Mouse (Mus musculus) frontal cortex, adult (tissue): ENCODE data around the gene Mipol1.
"Not testable (repeated sequence)": the region's sequence is repeated elsewhere in the genome, so short reads cannot be mapped to it uniquely, and the experiment has no call there.

Experiments used
- ATAC-seq: cut with Nextera tagmentation; 2 replicates; pipeline ENCODE4 v1.9.2; 2017; ENCODE audit warnings: mild to moderate bottlenecking, moderate library complexity, mixed read lengths; ENCODE audit not compliant: low TSS enrichment

Gene Mipol1

DNA sequence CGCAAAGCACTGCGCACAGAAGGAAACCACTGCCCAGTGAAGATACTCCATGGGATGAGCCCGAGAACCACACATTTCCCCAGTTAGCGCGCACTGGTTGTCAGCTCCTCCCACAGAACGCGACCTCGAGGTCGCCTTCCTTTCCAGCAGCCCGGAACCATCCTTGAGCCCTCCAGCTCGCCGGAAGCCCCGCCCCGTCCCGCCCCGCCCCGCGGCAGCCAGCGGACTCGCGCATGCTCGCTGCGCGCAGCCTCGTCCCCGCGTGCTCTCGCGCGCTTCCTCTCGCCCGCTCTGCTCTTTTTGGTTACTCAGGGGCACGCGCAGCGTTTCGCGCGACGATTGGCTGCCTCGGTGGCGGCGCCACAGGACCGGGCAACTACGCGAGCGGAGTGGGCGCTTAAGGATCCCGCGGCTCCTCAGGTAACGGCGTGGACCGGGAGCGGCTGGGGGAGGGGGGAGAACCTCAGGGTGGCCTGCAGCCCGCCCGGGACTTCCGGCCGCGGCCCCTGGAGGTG lies at the start of gene Mipol1, which contains the start of gene Prps1l3:
Mipol1 (plus strand) TSS at position 236 of the 515 bp plus-strand sequence.
Prps1l3 (plus strand) TSS at position 221 of the 515 bp plus-strand sequence.
- ATAC-seq: peak; percentile 98

DNA sequence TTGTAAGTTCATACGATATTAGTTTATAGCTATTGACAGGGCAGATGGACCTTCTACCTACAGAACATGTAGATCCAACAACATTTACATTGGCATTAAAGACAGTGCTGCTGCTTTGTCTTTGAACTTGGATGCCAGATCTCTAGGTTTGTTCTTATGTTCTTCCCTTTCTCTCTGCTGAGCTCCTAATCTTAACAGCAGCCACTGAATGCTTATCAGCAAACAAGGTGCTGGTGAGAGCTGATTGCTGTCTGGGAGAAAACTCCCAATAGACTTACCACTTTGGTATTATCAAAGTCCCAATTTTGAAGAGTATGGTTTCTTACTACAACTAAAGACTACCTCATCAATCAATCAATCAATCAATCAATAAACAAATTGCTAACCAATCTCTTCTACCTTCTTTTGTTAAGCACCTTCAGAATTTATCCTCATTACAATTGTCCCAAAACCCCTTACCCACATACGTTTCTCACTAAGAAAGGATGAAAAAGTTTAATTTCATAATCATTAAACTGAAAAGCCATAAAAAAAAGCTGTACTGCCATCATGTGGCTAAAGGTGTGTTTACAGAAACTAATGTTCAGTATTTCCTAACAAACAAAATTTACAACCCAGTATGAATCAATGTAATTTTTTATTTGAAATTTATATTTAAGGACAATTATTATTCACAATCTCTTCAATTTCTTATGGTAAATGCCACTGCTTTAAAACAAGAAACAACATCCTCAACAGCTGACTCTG lies 45.7 kb upstream of the Mipol1 start:
- no peak for ATAC-seq

DNA sequence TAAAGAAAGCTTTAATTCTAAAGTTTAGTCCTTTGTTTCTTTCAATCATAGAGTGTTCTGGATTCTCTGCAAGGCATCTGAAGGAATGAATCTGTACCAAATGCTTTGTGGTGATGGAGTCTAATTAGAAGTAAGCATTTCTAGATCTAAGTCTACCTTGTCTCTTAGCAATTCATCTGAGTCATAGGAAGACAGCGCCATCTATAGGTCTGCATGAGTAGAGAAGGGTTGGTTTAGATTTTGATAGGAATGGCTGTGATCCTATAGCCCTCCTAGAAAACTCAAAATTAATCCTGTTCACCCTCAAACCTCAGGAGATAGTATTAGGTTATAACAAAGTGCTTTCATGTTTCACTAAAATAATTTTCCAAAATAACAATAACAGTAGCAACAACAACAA lies 44.8 kb upstream of the Mipol1 start:
- no peak; the same call in 1 of the 2 replicates for ATAC-seq

GRCm38 (mm10) chr12:57186126-57186525 lies 44.1 kb upstream of the Mipol1 start:
- ATAC-seq: no peak

- ATAC-seq: no peak
Observed at GRCm38 (mm10) chr12:57187032-57187431, 43.2 kb upstream of the Mipol1 start.

GRCm38 (mm10) chr12:57194609-57195008 lies 35.6 kb upstream of the Mipol1 start:
- no peak for ATAC-seq

DNA sequence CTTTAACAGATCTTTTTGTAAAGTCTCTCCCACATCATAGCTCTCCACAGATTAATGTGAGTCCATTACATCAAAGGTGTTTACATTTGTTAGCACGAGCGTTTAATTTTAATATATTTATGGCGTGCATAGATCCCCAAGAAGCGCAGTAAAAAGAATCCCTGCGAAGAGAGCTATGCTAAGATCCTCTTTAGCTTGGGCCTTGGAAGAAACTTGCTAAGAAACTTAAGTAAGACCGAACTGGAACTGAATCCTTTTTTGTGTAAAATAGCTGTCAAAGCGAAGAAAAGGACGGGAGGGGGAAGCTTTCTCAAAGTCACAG lies 34.0 kb upstream of the Mipol1 start:
- no peak for ATAC-seq

DNA sequence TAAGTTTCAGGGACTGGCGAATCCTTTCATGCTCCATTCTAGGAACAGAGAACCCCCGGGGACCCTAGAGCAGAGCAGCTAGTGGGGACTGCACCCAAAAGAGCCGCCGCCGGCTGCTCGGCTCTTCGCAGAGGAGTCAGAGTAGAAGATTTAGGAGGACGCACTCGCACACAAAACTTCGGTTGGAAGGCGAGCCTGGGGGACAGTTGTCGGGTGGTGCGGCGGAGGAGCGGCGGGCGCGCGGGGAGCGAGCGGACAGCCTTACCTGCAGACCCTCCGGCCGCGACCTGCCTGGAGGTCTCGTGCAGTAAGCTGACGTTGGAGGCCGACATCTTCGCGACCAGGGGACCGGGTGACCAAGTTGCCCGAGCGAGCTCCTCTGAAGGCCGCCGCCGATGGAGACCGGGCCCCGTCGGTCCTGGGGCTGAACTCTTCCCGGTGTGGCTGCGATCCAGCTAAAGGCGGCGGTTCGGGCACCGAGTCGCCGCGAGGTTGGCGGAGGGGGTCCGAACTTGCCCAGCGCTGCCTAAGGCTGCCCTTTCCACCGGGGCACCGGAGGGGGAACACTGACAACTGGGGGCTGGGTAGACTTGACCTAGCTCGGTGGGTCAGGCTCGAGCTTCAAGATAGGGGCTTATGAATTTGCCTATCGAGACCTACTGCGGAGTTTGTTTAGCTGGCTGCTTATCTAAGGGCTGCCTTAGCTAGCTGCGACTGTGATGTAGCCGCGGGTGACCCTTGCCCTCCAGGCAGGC lies 33.4 kb upstream of the Mipol1 start:
- 0 out of 2 replicates have a peak, but pooled peaks have one; percentile 27 for ATAC-seq

DNA sequence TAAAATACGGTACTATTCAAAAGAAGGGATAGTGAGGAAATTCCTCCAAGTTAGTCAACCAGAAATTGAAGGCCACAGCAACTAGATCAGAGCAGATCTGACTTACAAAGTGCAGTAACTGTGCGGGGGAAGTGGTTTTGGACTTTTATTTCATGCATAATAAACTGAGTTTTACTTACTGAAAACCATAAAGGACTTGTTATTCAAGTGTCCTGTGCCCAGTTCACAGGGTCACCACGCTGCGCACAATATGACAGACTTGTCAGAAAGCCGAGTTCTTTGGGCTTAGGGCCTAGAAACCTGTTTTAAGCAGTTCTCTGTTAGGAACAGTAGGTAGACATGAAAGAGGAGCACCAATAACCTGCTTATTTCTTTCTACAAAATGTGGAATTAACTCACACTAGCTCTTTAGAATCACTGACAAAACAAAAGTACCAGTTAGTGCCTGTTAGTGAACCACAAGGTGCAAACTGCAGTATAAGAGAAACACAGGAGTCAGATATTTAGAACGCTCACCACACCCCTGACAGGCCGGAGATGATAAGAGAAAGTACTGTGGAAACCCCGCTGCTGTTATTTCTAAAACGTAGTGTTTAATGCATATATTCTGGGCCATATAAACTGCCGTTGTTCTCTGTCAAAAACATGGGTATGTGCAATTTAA lies 32.7 kb upstream of the Mipol1 start, which contains the start of gene Slc25a21:
Slc25a21 (minus strand) TSS at position 110 of the 664 bp plus-strand sequence.
- ATAC-seq: no peak

- no peak for ATAC-seq
Observed at GRCm38 (mm10) chr12:57198269-57198668, 32.0 kb upstream of the Mipol1 start.

- ATAC-seq: no peak
Observed at GRCm38 (mm10) chr12:57199427-57199826, 30.8 kb upstream of the Mipol1 start.

DNA sequence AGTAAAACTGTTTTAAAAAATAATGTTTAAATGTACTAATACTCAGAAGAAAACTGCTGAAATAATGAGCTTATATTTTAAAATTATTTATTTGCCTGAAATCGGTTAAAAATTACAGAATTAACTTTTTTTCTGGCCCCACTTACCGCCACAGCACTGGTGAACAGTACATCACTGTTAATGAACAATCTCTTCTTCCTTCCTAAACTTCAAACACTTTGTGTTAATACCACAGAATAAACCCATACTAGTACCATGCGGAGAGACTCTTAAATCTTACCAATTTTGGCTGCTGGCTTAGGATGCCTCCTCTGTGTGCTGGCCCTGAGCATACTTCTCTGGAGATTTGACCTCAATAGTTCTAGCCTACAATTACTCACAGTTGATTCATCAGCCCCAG lies 28.3 kb upstream of the Mipol1 start:
- no peak for ATAC-seq

- ATAC-seq: no peak
Observed at GRCm38 (mm10) chr12:57204276-57204851, 25.9 kb upstream of the Mipol1 start.

GRCm38 (mm10) chr12:57211353-57212311 lies 18.6 kb upstream of the Mipol1 start:
- peak; percentile 41 for ATAC-seq

GRCm38 (mm10) chr12:57212463-57212862 lies 17.8 kb upstream of the Mipol1 start:
- ATAC-seq: not testable (repeated sequence)

DNA sequence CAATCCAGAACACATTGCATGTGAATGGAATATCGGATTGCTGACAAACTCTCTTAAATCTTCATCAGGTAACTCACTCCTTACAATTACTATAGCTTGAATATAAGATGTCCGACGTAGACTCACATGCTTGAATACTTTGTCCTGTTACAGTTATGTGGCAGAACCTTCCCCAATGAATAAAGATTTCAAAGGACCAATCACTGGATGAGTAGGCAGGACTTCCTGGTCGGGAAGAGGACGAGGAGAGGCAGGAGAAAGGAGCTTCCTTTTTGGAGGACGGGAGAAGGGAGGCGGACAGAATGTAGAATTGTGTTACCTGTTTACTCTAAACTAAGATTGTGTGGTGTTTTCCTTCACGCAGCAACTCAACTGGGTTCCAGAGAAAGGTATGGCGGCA lies 3.8 kb upstream of the Mipol1 start:
- no peak for ATAC-seq

GRCm38 (mm10) chr12:57227776-57228175 lies 2.5 kb upstream of the Mipol1 start:
- ATAC-seq: no peak

DNA sequence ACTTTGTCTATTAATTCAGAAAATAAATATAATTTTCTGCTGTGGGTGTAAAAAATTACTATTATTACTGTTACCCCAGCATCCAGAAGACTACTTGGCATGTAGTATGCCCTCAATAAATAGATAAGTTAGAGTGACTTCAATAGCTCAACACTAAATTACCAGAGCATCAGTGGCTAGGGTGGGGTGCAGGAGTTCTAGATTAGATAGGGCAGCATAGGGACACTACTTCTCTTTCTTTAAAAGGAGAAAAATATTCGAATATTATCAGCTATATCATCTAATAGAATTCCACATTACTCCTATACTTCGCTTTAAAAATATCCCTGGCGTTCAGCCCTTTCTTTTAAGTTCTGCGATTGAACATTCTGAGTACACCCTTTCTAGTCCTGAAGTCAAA lies 524 bp upstream of the Mipol1 start:
- ATAC-seq: no peak

- ATAC-seq: no peak
Observed at GRCm38 (mm10) chr12:57231085-57231875, 1.1 kb downstream of the Mipol1 start.

DNA sequence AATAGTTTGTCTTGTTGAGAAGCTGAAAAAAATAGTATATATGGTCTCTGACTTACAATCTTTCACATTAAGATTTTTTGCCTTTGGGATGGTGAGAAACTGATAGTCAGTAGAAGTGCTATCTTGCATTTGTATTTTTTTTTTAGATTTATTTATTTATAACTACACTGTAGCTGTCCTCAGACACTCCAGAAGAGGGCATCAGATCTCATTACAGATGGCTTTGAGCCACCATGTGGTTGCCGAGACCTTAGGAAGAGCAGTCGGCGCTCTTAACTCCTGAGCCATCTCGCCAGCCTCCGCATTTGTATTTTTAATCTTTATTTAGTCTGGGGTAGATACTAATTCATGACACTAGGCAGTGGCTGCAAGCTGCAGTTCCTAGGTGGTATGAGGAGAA lies 3.2 kb downstream of the Mipol1 start:
- no peak for ATAC-seq
